Mouse (Mus musculus) forebrain, embryonic 10.5 days (tissue): ENCODE measurements at regions not wholly inside any gene's neighbourhood (a gene's known extent, or its start where the extent isn't known, plus 50 kb on each side); places are given as distances from the start of the nearest gene placed in this dataset.

ENCODE experiments used
- DNase-seq: peaks from one replicate; pipeline ENCODE4 v3.0.0-alpha.2; 2017; ENCODE audit warnings: low spot score; ENCODE audit errors: extremely low spot score
- H3K27ac ChIP-seq: fragments of 300-500 bp; sonication (generic); 2 replicates; pipeline ENCODE4 v1.5.1; 2016; ENCODE audit warnings: mild to moderate bottlenecking
- H3K27me3 ChIP-seq: fragments of 300-500 bp; sonication (generic); 2 replicates; pipeline ENCODE4 v1.6.1; 2016; ENCODE audit warnings: mild to moderate bottlenecking; ENCODE audit not compliant: poor library complexity, severe bottlenecking
- H3K36me3 ChIP-seq: fragments of 300-500 bp; sonication (generic); replicated peaks from 2 replicates; pipeline ENCODE4 v1.6.1; 2016; ENCODE audit warnings: mild to moderate bottlenecking, moderate library complexity
- H3K4me1 ChIP-seq: fragments of 300-500 bp; sonication (generic); 2 replicates; pipeline ENCODE4 v1.6.1; 2016
- H3K4me3 ChIP-seq: fragments of 300-500 bp; sonication (generic); 2 replicates; pipeline ENCODE4 v1.5.1; 2016; ENCODE audit warnings: mild to moderate bottlenecking, moderate library complexity
- H3K9me3 ChIP-seq: fragments of 300-500 bp; sonication (generic); 2 replicates; pipeline ENCODE4 v1.6.1; 2016; ENCODE audit warnings: mild to moderate bottlenecking, moderate library complexity
- WGBS: fragments of 180-500 bp; shearing (Covaris S2); methylation state at CpG from one replicate; pipeline ENCODE4 v1.1.7; 2016; 5-methylcytosine and 5-hydroxymethylcytosine counted together

DNA sequence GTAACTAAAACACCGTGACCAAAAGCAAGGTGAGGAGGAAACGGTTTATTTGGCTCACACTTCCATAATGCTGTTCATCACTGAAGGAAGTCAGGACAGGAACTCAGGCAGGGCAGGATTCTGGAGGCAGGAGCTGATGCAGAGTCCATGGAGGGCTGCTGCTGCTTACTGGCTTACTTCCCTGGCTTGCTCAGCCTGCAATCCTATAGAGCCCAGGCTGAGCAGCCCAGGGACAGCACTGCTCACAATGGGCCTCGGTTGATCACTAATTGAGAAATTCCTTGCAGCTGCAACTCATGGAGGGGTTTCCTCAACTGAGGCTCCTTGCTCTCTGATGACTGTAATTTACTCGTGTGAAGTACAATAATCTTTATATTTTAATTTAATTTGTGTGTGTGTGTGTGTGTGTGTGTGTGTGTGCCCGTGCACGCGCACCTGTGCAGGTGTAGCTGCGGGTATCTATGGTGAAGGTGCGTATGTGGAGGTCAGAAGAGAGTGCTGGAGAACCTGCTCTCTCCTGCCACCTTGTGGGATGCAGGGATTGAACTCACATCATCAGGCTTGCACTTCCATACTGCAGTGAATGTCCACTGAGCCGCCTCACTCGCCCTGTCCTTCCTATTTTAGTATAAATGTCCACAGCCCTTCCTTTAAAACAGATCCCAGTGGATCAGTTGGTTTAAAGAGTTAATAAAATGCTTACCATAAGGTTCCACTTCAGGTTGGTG is 886.6 kb upstream of the Car8 start:
- DNase-seq = peak; percentile 31
- H3K36me3 ChIP-seq = no peaks in the 10 kb centered on the region
- H3K27me3 ChIP-seq = no peaks in the 10 kb centered on the region
- no peak overlapping the region for H3K27ac ChIP-seq
- H3K4me3 ChIP-seq = no peak overlapping the region
- 42% methylated on average over 11 of the region's 11 CpGs for WGBS
- H3K4me1 ChIP-seq = peaks cover 10% of the 10 kb centered on the region
- no peaks in the 10 kb centered on the region for H3K9me3 ChIP-seq

DNA sequence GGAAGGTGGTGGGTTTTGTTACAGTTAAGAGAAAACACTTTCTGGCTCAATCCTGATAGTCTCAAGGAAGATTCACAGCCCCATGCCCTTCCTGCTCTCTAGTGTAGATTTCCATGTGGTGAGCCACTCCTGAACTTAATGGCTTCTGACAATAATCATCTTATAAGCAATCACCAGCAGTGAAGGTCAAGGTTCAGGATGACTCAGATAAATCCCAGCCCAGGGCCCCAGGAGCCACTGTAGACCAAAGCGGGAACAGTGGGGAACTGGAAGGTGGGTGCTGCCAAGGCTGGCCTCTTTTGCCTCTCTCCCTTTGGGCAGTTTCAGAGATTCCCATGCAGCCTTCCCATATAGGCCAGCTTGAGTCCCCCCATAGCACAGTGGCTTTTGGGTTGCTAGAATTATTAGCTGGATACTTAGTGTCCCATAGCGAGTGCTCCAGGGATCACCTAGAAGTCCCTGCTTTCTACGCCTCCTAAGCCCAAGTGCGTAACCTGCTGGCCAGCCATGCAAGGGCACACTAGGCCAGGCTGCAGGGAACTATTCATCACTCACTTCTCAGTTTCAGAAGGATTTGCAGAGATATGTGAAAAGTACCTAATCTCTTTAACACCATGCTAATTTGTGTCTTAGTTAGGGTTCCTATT is 885.9 kb upstream of the Car8 start:
- Histone ChIP-seq H3K9me3 (no peaks in the 10 kb centered on the region), H3K4me3 (no peak overlapping the region), H3K36me3 (no peaks in the 10 kb centered on the region), H3K4me1 (peaks cover 10% of the 10 kb centered on the region), H3K27me3 (no peaks in the 10 kb centered on the region), H3K27ac (0 out of 2 replicates have a peak overlapping the region, but pooled peaks have one; percentile 30)
- 87% methylated on average over 4 of the region's 4 CpGs for WGBS
- DNase-seq = no peak

- Histone ChIP-seq H3K36me3 (no peaks in the 10 kb centered on the region), H3K4me1 (peaks cover 10% of the 10 kb centered on the region), H3K4me3 (no peak overlapping the region), H3K9me3 (no peaks in the 10 kb centered on the region), H3K27ac (no peak overlapping the region), H3K27me3 (no peaks in the 10 kb centered on the region)
- WGBS = 78% methylated on average over 5 of the region's 5 CpGs
- no peak for DNase-seq
Observed at GRCm38 (mm10) chr4:9124109-9124508, 885.3 kb upstream of the Car8 start.

DNA sequence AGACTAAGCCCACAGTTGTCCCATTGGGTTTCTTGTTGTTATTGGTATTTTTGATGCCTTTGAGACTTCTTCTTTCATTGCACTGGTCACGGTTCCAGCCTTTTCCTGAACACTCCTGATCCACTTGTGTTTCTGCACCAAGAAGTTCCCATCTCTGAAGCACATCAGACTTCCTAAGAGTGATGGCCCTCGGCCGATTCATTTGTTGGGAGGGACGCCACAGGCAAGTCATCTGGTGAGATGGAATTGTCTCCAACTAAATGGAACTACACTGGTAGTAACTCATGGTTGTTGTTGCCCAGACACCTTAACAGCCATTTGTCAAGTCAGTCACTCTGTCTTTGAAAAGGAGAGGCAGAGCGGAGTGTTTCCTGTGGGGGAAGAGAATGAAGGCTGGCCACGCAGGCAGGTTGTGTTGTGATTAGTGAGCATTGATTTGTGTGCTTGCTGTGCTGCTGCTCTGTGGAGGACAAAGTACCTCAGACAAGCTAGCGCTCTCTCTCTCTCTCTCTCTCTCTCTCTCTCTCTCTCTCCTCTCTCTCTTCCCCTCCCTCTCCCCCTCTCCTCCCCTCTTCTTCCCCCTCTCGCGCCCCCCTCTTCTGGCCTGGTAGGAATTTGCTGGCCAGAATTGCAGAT is 884.7 kb upstream of the Car8 start:
- no peaks in the 10 kb centered on the region for H3K27me3 ChIP-seq
- no peaks in the 10 kb centered on the region for H3K9me3 ChIP-seq
- no peaks in the 10 kb centered on the region for H3K36me3 ChIP-seq
- H3K27ac ChIP-seq = no peak overlapping the region
- peaks cover 12% of the 10 kb centered on the region for H3K4me1 ChIP-seq
- 83% methylated on average over 9 of the region's 9 CpGs for WGBS
- no peak for DNase-seq
- no peak overlapping the region for H3K4me3 ChIP-seq

GRCm38 (mm10) chr4:9122639-9123286 is 883.9 kb upstream of the Car8 start:
- Histone ChIP-seq H3K27ac (no peak overlapping the region), H3K4me1 (peaks cover 20% of the 10 kb centered on the region), H3K9me3 (no peaks in the 10 kb centered on the region), H3K36me3 (no peaks in the 10 kb centered on the region), H3K27me3 (no peaks in the 10 kb centered on the region), H3K4me3 (no peak overlapping the region)
- 82% methylated on average over 10 of the region's 10 CpGs for WGBS
- no peak for DNase-seq

DNA sequence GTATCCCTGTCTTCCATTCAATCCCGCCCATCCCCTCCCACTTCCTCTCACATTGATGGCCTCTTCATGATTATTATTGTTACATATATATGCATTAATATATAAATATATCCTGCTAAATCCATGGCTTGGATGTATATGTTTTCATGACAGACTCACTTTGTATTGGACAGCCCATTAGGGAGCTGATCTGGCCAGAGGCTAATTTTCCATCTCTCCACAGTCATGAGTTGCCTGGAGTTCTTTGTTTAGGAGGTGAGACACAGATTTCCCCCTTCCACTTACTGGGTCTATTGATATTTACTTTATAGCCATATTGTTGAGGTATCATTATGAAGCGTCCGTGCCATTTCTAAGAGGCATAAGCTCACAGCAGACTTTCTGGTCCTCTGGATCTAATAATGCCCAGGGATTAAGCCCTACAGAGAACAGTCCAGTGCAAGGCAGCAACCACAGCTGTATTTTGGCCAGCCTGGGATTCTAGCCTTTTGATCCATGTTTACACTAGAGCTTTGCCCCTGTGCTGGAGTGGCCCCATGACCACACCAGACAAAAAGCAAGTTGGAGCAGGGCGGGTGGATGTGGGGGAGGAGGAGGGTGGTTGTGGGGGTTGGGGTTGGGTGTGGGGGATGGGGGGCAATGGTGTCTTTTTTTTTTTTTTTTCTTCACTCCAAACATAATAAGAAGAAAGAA is 878.3 kb upstream of the Car8 start:
- peak; percentile 46 for DNase-seq
- H3K4me3 ChIP-seq = no peak overlapping the region
- H3K9me3 ChIP-seq = no peaks in the 10 kb centered on the region
- H3K27me3 ChIP-seq = 0 out of 2 replicates have a peak, but pooled peaks cover 9% of the 10 kb centered on the region
- H3K27ac ChIP-seq = peak overlapping the region; percentile 46; the same call in 1 of the 2 replicates
- WGBS = 22% methylated on average over 4 of the region's 4 CpGs
- peaks cover 28% of the 10 kb centered on the region for H3K4me1 ChIP-seq
- no peaks in the 10 kb centered on the region for H3K36me3 ChIP-seq

- Histone ChIP-seq H3K27ac (no peak overlapping the region), H3K36me3 (no peaks in the 10 kb centered on the region), H3K4me1 (peaks cover 28% of the 10 kb centered on the region), H3K9me3 (no peaks in the 10 kb centered on the region), H3K4me3 (no peak overlapping the region), H3K27me3 (0 out of 2 replicates have a peak, but pooled peaks cover 9% of the 10 kb centered on the region)
- 31% methylated on average over 7 of the region's 7 CpGs for WGBS
- no peak for DNase-seq
Observed at GRCm38 (mm10) chr4:9115874-9116273, 877.0 kb upstream of the Car8 start.

GRCm38 (mm10) chr4:9113982-9114381 is 875.1 kb upstream of the Car8 start:
- Histone ChIP-seq H3K4me3 (no peak overlapping the region), H3K27me3 (0 out of 2 replicates have a peak, but pooled peaks cover 9% of the 10 kb centered on the region), H3K27ac (no peak overlapping the region), H3K9me3 (no peaks in the 10 kb centered on the region), H3K4me1 (peaks cover 34% of the 10 kb centered on the region), H3K36me3 (no peaks in the 10 kb centered on the region)
- no peak for DNase-seq
- 91% methylated on average over 5 of the region's 5 CpGs for WGBS

DNA sequence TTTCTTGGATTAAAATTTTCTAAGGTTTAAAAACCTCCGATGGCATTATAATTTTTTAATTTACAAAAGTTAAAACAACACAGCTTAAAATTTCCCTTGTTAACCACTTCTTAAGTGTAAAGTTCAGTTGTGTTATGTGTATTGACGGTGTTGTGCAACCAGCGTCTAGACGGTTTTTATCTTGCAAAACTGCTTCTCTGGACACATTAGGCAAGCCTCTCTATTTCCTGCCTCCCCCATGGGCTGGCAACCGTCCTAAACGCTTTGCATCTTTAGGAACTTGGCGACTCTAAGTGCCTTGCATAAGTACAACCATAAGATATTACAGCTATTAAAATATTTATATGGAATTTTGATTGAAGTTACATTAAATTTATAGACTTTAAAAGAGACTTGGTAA is 871.5 kb upstream of the Car8 start:
- Histone ChIP-seq H3K27me3 (peaks cover 17% of the 10 kb centered on the region; the same call in 1 of the 2 replicates), H3K36me3 (no peaks in the 10 kb centered on the region), H3K4me3 (no peak overlapping the region), H3K9me3 (no peaks in the 10 kb centered on the region), H3K4me1 (peaks cover 6% of the 10 kb centered on the region), H3K27ac (no peak overlapping the region)
- no peak for DNase-seq
- WGBS = 87% methylated on average over 7 of the region's 7 CpGs

DNA sequence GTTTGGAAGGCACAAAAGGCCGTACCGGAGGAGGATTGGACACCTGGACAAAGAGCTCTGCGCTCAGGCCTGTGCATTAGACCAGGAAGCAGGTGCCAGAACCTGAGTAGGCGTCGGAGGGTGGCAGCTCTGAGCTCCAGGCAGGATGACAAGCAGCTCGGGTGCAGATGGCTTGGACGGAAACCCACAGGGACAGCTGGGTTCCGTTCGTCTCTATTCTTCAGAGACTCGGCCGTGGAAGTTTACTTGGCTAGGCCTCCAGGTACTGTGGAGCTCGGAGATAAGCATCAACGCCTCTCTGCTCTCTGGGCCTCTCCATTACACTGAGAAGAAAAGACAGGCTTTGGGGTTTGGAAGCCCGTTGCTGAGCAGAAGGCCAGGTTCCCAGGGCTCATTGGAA is 868.5 kb upstream of the Car8 start:
- WGBS = 90% methylated on average over 14 of the region's 14 CpGs
- H3K27ac ChIP-seq = no peak overlapping the region
- no peak overlapping the region for H3K4me3 ChIP-seq
- H3K9me3 ChIP-seq = peaks cover 7% of the 10 kb centered on the region
- DNase-seq = no peak
- peaks cover 16% of the 10 kb centered on the region for H3K4me1 ChIP-seq
- H3K36me3 ChIP-seq = no peaks in the 10 kb centered on the region
- peaks cover 9% of the 10 kb centered on the region; the same call in 1 of the 2 replicates for H3K27me3 ChIP-seq

GRCm38 (mm10) chr4:9106778-9107177 is 867.9 kb upstream of the Car8 start:
- H3K4me3 ChIP-seq = no peak overlapping the region
- no peaks in the 10 kb centered on the region for H3K36me3 ChIP-seq
- H3K9me3 ChIP-seq = peaks cover 7% of the 10 kb centered on the region
- H3K4me1 ChIP-seq = peaks cover 16% of the 10 kb centered on the region
- H3K27ac ChIP-seq = no peak overlapping the region
- 91% methylated on average over 9 of the region's 9 CpGs for WGBS
- DNase-seq = no peak
- H3K27me3 ChIP-seq = peaks cover 9% of the 10 kb centered on the region; the same call in 1 of the 2 replicates

DNA sequence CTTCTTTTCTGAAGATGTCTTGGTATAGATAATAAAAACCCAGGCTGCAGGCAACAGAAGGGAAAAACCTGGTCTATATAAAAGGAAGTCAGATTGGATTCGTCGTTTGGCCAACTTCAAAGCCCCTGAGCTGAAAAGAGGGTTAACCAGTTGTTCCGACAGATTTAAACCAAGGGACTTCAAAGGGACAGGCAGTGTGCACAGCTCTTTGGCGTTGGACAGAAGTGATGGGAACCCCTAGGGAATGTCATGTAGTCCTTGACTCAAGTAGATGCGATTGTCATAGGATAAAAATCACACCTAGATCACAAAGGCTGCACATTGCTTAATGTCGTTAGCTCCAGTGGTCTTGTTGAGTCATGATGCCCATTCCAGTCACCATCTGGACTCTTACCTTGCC is 865.8 kb upstream of the Car8 start:
- Histone ChIP-seq H3K27ac (no peak overlapping the region), H3K36me3 (no peaks in the 10 kb centered on the region)
- whole genome bisulfite sequencing = 62% methylated on average over 6 of the region's 6 CpGs

More for the DNA sequence above, 865.8 kb upstream of the Car8 start:
- DNase-seq = no peak
- H3K9me3 ChIP-seq = peaks cover 7% of the 10 kb centered on the region
- H3K27me3 ChIP-seq = peaks cover 9% of the 10 kb centered on the region; the same call in 1 of the 2 replicates
- H3K4me3 ChIP-seq = no peak overlapping the region
- H3K4me1 ChIP-seq = peaks cover 12% of the 10 kb centered on the region; the same call in 1 of the 2 replicates
